Mouse (Mus musculus) left cerebral cortex, adult 18-20 months (tissue): Measurements from ENCODE around the gene Ube2b. TPM values are rescaled to one million over a fixed set of nuclear protein-coding genes. Genes with fewer than 3 reads are reported as not detected.
A peak's percentile ranks its signal among the peaks of the same experiment; 100 is the strongest.

Experiments
- DNase-seq, 2 experiments: peaks; one replicate each; pipeline ENCODE4 v3.0.0; 2021 to 2022; ENCODE audit warnings: low spot score in 2 of 2, mixed read lengths in 1 of 2
- total RNA-seq, 2 experiments: library from RNA; stranded (reverse); gene quantifications; 2 replicates each; pipeline ENCODE4 v1.2.3; 2021

Ube2b gene
- total RNA-seq, 2 experiments from 2014 or later = 189 to 191 TPM

- no peak for DNase-seq
Observed at GRCm38 (mm10) chr11:51968896-51969295, 31.7 kb downstream of the Ube2b start.

- DNase-seq = peak; percentile 99
Observed at GRCm38 (mm10) chr11:51967443-51968401, 32.8 kb downstream of the Ube2b start, which contains the start of gene Cdkn2aipnl. Gene Cdkn2aipnl, plus strand, starts transcription at chr11:51967661.

GRCm38 (mm10) chr11:51966651-51967050 lies 33.9 kb downstream of the Ube2b start:
- no peak for DNase-seq

- no peak for DNase-seq
Observed at GRCm38 (mm10) chr11:51962277-51962676, 38.3 kb downstream of the Ube2b start.

GRCm38 (mm10) chr11:51961761-51962160 lies 38.8 kb downstream of the Ube2b start:
- DNase-seq = no peak

- peak in 1 of 2 experiments; percentile 13 for DNase-seq
Observed at GRCm38 (mm10) chr11:51960967-51961471, 39.5 kb downstream of the Ube2b start.

- DNase-seq = no peak
Observed at GRCm38 (mm10) chr11:51960061-51960460, 40.5 kb downstream of the Ube2b start.

GRCm38 (mm10) chr11:51959511-51959910 lies 41.1 kb downstream of the Ube2b start:
- no peak for DNase-seq

- no peak for DNase-seq
Observed at GRCm38 (mm10) chr11:51957760-51958159, 42.8 kb downstream of the Ube2b start.

- DNase-seq = no peak
Observed at GRCm38 (mm10) chr11:51956112-51956511, 44.5 kb downstream of the Ube2b start.

- DNase-seq = no peak
Observed at GRCm38 (mm10) chr11:51951861-51952420, 48.6 kb downstream of the Ube2b start.

- no peak for DNase-seq
Observed at GRCm38 (mm10) chr11:51949919-51950318, 50.6 kb downstream of the Ube2b start.

- DNase-seq = no peak
Observed at GRCm38 (mm10) chr11:51949155-51949840, 51.3 kb downstream of the Ube2b start.

GRCm38 (mm10) chr11:51946144-51946543 lies 54.4 kb downstream of the Ube2b start:
- peak; percentile 26 to 51 for DNase-seq

- DNase-seq = peak; percentile 44 to 61
Observed at GRCm38 (mm10) chr11:51945548-51945947, 55.0 kb downstream of the Ube2b start.

GRCm38 (mm10) chr11:51944239-51944638 lies 56.3 kb downstream of the Ube2b start:
- DNase-seq = no peak

GRCm38 (mm10) chr11:51943500-51943841 lies 57.1 kb downstream of the Ube2b start:
- no peak for DNase-seq

GRCm38 (mm10) chr11:51942602-51943499 lies 57.7 kb downstream of the Ube2b start:
- peak; percentile 4 to 11 for DNase-seq

- DNase-seq = peak in 1 of 2 experiments; percentile 5
Observed at GRCm38 (mm10) chr11:51940511-51940955, 60.0 kb downstream of the Ube2b start.

GRCm38 (mm10) chr11:51939590-51939955 lies 61.0 kb downstream of the Ube2b start:
- DNase-seq = no peak
